Mouse (Mus musculus) neural tube, embryonic 13.5 days (tissue): ENCODE data around the gene Mlycd. TPM values are rescaled to one million over a fixed set of nuclear protein-coding genes. Genes with fewer than 3 reads are reported as not detected.

Experiments
- ATAC-seq: fragments of 200-750 bp; cut with Nextera tagmentation; 2 replicates; pipeline ENCODE4 v1.8.0; 2017; ENCODE audit warnings: low read depth, mild to moderate bottlenecking, moderate TSS enrichment, moderate library complexity
- H3K27ac ChIP-seq: fragments of 300-500 bp; sonication (generic); replicated peaks from 2 replicates; pipeline ENCODE4 v1.5.1; 2015; ENCODE audit warnings: moderate library complexity, mild to moderate bottlenecking, inconsistent platforms
- H3K27me3 ChIP-seq: fragments of 300-500 bp; sonication (generic); 2 replicates; pipeline ENCODE4 v1.6.1; 2015; ENCODE audit warnings: mild to moderate bottlenecking, inconsistent platforms
- H3K36me3 ChIP-seq: fragments of 300-500 bp; sonication (generic); 2 replicates; pipeline ENCODE4 v1.6.1; 2015; ENCODE audit warnings: mild to moderate bottlenecking, inconsistent platforms
- H3K4me1 ChIP-seq: fragments of 300-500 bp; sonication (generic); replicated peaks from 2 replicates; pipeline ENCODE4 v1.6.1; 2015; ENCODE audit warnings: inconsistent platforms
- H3K4me2 ChIP-seq: fragments of 300-500 bp; sonication (generic); 2 replicates; pipeline ENCODE4 v1.6.1; 2015; ENCODE audit warnings: inconsistent platforms, mild to moderate bottlenecking, moderate library complexity
- H3K4me3 ChIP-seq: fragments of 300-500 bp; sonication (generic); 2 replicates; pipeline ENCODE4 v1.5.1; 2015; ENCODE audit warnings: mild to moderate bottlenecking, inconsistent platforms
- H3K9ac ChIP-seq: fragments of 300-500 bp; sonication (generic); 2 replicates; pipeline ENCODE4 v1.6.1; 2015; ENCODE audit warnings: moderate library complexity, mild to moderate bottlenecking, inconsistent platforms
- H3K9me3 ChIP-seq: fragments of 300-500 bp; sonication (generic); 2 replicates; pipeline ENCODE4 v1.6.1; 2016; ENCODE audit warnings: inconsistent platforms
- WGBS: fragments of 180-500 bp; shearing (Covaris S2); methylation state at CpG from one replicate; pipeline ENCODE4 v1.1.7; 2015; 5-methylcytosine and 5-hydroxymethylcytosine counted together
- polyA plus RNA-seq: library from polyadenylated mRNA; unstranded; fragments of >200 nt; fragmentation: Nextera tagmentation; extraction: Ambion mirVana; gene quantifications from 2 replicates; pipeline ENCODE4 v1.2.1, GENCODE M21; 2015

The Mlycd gene
- polyA plus RNA-seq, 1 experiment from 2014 or later: 15.6 TPM

DNA sequence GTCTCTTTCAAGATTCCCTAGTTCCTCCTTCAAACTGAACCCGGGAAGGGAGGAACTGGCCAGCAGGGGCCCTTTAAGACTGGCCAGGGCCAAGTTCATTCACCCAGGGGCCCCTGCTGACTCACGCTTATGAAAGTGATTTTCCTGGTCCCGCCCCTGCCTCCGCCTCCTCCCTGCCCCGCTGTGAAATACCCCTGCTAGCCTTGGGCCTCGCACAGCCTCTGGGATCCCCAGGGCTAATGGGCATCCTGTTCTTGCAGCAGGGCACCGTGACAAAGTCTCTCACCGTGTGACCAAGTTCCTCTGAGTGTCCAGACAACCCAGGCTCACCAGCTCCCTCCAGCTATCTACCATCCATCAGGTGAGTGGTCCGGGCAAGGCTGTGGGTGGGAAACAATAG, 42.3 kb downstream of the Mlycd start:
- 23% methylated on average over 9 of the region's 9 CpGs for WGBS
- ATAC-seq: no peak
- H3K27ac ChIP-seq: no peak overlapping the region
- H3K9ac ChIP-seq: no peak overlapping the region
- peaks cover 16% of the 10 kb centered on the region for H3K4me1 ChIP-seq
- no peaks in the 10 kb centered on the region for H3K36me3 ChIP-seq
- H3K9me3 ChIP-seq: no peaks in the 10 kb centered on the region
- no peak overlapping the region for H3K4me3 ChIP-seq
- H3K27me3 ChIP-seq: no peaks in the 10 kb centered on the region
- H3K4me2 ChIP-seq: no peak overlapping the region

DNA sequence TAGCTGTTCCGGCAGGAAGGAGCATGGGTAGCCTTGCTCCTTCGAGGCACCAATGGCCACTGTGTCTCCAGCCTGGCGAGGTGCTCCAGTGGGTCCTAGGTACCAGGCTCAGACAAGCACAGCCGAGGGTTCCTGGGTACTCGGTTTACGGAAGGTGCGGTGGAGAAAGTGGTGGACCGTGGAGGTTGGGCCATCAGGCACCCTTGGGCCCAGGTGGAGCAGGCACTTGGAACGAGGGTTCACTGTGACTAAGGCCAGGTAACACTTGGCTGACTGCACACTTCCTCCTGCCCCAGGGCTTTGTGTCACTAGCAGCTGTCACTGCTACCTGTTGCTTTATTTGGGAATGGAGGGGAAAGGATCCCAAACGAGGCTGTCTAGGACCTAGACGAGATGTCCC, 42.8 kb downstream of the Mlycd start:
- Histone ChIP-seq H3K9ac (no peak overlapping the region), H3K27ac (no peak overlapping the region), H3K4me2 (no peak overlapping the region), H3K4me3 (no peak overlapping the region), H3K9me3 (no peaks in the 10 kb centered on the region), H3K36me3 (no peaks in the 10 kb centered on the region), H3K27me3 (no peaks in the 10 kb centered on the region), H3K4me1 (peaks cover 16% of the 10 kb centered on the region)
- no peak for ATAC-seq
- WGBS: 73% methylated on average over 11 of the region's 11 CpGs

DNA sequence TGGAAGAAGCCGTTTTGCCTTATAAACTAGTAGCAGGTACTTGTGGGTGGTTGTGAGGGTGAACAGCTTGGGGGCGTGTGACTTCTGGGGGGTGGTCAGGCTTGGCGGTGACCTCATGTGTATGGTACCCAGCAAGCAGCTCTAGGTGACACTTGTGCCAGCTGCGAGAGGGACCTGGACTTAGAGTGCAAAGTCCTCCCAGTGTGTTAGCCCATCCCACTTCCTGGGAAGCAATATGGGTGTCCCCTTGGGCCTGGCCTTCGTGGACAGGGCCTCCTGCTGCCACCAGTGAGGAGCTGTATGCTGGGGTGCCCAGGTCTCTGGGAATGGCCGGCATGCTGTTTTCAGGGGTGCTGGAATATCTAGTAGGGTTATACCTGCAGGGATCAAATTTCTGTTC, 44.2 kb downstream of the Mlycd start:
- no peak overlapping the region for H3K4me2 ChIP-seq
- H3K27ac ChIP-seq: no peak overlapping the region
- H3K36me3 ChIP-seq: no peaks in the 10 kb centered on the region
- WGBS: 81% methylated on average over 6 of the region's 6 CpGs
- H3K9me3 ChIP-seq: no peaks in the 10 kb centered on the region
- H3K27me3 ChIP-seq: no peaks in the 10 kb centered on the region
- H3K9ac ChIP-seq: no peak overlapping the region
- peaks cover 16% of the 10 kb centered on the region for H3K4me1 ChIP-seq
- no peak overlapping the region for H3K4me3 ChIP-seq
- no peak for ATAC-seq

DNA sequence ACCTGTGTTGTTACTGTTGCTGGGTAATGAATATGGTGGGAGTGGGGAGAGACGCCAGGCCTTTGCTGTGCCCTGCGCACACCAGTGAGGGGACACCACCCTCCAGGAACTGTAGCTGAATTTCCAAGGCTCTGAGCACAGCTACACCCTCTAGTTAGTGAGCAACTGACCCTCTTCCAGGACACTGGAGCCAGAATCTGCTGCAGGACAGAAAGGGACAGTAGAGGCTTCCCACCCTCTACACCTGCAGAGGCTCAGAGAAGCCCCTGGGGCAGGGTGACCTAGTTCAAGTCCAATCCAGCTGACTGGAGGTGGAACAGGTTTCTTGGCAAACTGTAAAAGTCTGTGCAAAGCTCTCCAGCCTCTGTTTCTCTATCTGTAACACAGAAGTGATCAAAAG, 44.7 kb downstream of the Mlycd start:
- 87% methylated on average over 2 of the region's 2 CpGs for WGBS
- Histone ChIP-seq H3K9ac (no peak overlapping the region), H3K27me3 (no peaks in the 10 kb centered on the region), H3K9me3 (no peaks in the 10 kb centered on the region), H3K4me2 (no peak overlapping the region), H3K4me1 (peaks cover 16% of the 10 kb centered on the region), H3K27ac (peak overlapping the region; percentile 61; the same call in 1 of the 2 replicates), H3K36me3 (no peaks in the 10 kb centered on the region), H3K4me3 (no peak overlapping the region)
- no peak for ATAC-seq

DNA sequence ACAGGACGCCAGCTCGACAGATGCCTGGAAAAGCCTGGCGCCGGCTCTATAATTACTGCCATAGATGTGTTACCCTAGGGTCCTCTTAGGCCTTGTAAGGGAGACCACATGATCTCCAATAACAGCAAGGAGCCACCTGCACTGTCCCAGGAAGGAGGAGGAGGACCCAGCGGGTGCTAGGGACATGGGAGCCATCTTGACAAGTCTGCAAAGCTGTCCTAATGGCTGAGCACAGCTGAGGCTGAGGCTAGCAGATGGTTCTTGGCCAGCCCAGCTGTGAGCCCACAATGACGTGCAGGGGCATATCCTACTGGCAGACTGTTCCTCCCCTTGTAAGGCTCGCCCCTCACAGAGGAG, 45.2 kb downstream of the Mlycd start:
- Histone ChIP-seq H3K4me3 (no peak overlapping the region), H3K9me3 (no peaks in the 10 kb centered on the region), H3K27me3 (no peaks in the 10 kb centered on the region), H3K9ac (no peak overlapping the region), H3K4me2 (no peak overlapping the region), H3K4me1 (peaks cover 16% of the 10 kb centered on the region), H3K36me3 (no peaks in the 10 kb centered on the region), H3K27ac (peak overlapping the region; percentile 61)
- ATAC-seq: peak; percentile 80
- 41% methylated on average over 7 of the region's 7 CpGs for WGBS

DNA sequence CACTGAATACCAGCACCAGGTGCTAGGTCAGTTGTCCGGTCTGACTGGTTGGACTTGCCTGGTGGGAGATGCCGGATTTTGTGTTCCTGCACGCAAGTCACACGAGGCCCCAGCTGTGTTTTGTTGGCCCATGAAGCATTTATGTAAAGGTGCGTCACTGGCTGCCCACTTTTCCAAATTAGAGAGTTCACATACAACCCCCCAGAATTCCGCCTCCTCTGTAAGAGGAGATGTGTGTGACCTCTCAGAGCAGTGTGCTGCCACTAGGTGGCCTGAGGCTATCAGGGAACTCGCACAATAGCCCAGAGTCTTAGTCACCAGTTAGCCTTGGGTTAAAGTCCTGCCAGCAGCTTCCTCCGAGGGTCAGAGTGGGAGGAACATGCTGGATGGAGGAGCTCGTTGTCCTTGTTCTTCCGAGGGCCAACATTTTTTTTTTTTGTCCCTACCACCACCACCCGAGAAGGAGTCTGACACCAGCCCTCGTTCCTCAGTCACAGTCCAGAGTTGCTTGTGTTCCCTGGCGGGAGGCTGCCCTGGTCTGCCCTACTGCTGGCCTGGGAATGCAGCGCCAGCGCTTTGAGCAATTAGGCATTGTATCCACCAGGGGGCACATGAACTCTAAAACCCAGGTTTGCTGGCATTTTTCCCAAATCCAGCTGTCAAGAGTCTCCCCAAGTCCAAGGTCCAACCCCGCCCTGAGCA, 45.7 kb downstream of the Mlycd start:
- Histone ChIP-seq H3K4me2 (peak overlapping the region; percentile 26; the same call in 1 of the 2 replicates), H3K9ac (no peak overlapping the region), H3K27ac (peak overlapping the region; percentile 61), H3K36me3 (no peaks in the 10 kb centered on the region), H3K9me3 (no peaks in the 10 kb centered on the region), H3K4me1 (peaks cover 16% of the 10 kb centered on the region), H3K4me3 (no peak overlapping the region), H3K27me3 (peaks cover 5% of the 10 kb centered on the region; the same call in 1 of the 2 replicates)
- peak; percentile 45; the same call in 1 of the 2 replicates for ATAC-seq
- 12% methylated on average over 16 of the region's 16 CpGs for WGBS

DNA sequence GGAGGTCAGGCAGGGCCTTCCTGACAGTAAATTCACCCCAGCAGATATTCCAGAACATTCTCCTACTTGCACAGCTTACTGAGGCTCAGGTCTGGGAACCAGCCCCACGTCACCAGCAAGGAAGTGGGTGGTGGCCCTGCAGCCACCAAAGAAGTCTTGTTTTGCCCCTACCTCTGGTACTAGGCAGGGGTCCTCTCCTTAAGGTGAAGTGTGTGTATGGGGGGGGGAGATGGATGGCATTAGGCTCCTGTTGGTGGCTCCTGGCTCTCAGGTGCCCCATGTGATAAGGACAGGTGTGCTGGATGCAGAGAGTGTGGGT, 46.2 kb downstream of the Mlycd start:
- H3K9ac ChIP-seq: no peak overlapping the region
- no peak overlapping the region for H3K27ac ChIP-seq
- H3K9me3 ChIP-seq: no peaks in the 10 kb centered on the region
- H3K27me3 ChIP-seq: peaks cover 9% of the 10 kb centered on the region; the same call in 1 of the 2 replicates
- H3K36me3 ChIP-seq: no peaks in the 10 kb centered on the region
- H3K4me3 ChIP-seq: no peak overlapping the region
- peak overlapping the region; percentile 26; the same call in 1 of the 2 replicates for H3K4me2 ChIP-seq
- no peak for ATAC-seq
- WGBS: 60% methylated on average over 1 of the region's 1 CpGs
- peaks cover 17% of the 10 kb centered on the region for H3K4me1 ChIP-seq

DNA sequence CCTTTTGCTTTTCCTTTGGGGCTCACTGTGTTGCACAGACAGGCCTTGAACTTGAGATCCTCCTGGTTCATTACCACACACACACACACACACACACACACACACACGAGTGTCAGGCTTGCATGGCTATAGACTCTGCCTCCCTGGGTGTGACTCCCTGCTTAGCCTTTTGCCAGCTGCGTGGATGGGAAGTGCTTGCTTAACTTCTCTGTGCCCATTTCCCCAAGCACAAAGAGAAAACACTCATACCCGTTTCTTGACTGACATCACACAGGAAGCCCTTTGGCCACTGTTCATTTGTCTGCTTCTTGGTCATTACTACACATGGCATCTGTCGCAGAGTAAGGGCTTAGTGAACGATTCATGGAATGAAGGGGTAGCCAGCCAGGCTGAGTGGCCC, 47.3 kb downstream of the Mlycd start:
- Histone ChIP-seq H3K9me3 (no peaks in the 10 kb centered on the region), H3K36me3 (no peaks in the 10 kb centered on the region), H3K27me3 (peaks cover 10% of the 10 kb centered on the region; the same call in 1 of the 2 replicates), H3K4me2 (no peak overlapping the region), H3K9ac (no peak overlapping the region), H3K27ac (no peak overlapping the region), H3K4me1 (peaks cover 22% of the 10 kb centered on the region), H3K4me3 (no peak overlapping the region)
- 74% methylated on average over 5 of the region's 5 CpGs for WGBS
- no peak for ATAC-seq

DNA sequence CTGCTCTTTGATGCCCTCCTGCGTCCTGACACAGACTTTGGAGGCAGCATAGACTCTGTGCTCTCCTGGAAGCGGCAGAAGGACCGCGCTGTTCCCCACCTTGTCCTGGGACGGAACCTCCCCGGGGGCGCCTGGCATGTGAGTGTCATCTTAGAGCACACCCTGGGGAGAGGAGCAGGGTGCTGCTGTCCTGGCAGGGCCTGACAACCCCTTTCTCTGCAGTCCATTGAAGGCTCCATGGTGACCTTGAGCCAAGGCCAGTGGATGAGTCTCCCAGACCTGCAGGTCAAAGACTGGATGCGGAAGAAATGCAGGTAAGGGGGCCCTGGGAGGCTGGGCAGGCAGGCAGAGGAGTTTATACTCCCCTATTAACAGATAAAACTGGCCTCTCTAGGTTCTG, 48.3 kb downstream of the Mlycd start:
- Histone ChIP-seq H3K36me3 (no peaks in the 10 kb centered on the region), H3K4me2 (no peak overlapping the region), H3K27me3 (peaks cover 19% of the 10 kb centered on the region), H3K4me1 (peaks cover 32% of the 10 kb centered on the region), H3K27ac (no peak overlapping the region), H3K9me3 (no peaks in the 10 kb centered on the region), H3K4me3 (no peak overlapping the region), H3K9ac (no peak overlapping the region)
- 91% methylated on average over 8 of the region's 8 CpGs for WGBS
- no peak for ATAC-seq

DNA sequence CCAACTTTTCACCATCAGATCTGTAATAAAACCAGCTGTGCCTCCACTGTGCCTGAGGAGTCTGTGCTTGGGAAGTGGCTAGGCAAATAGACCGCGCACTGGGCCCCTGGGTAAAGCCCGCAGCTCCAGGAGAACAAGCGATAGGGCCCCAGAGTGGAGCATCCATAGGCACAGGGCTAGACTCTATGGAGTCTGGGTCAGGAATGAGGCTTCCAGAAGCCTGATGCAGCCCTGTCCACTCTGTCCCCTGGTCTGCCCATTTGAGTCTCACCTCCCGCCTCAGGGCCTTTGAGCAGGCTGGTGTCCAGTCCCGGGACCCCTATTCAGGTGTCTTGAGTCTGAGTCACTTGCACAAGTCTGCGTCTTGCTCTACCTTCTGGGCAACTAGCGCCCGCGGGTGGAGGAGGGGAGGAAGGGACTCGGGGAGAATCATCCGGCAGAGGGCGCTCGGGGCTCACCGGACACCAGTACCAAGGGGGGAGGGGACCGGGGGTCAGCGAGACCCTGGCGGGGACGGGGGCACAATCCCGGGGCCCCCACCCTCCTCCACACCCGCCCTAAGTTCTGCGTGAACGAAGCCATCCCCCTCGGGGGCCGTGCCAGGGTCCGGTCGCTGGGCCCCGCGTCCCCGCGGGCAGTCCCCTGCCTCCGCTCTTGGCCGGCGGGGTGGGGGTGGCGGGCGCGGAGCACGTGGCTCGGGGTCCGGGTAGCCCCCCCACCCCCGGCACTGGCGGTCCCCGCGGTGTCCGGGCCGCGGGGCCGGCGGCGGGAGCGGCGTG, 51.7 kb downstream of the Mlycd start, which contains the start of gene Necab2:
Necab2 (plus strand) TSS at position 509 of the 779 bp plus-strand sequence.
- WGBS: 3% methylated on average over 44 of the region's 52 CpGs
- peak; percentile 64 for ATAC-seq
- Histone ChIP-seq H3K4me2 (peak within 1 kb of the TSS; percentile 79), H3K4me1 (peaks cover 34% of the 10 kb centered on the region), H3K9ac (peak within 1 kb of the TSS; percentile 85), H3K36me3 (no peaks in the 10 kb centered on the region), H3K4me3 (peak within 1 kb of the TSS; percentile 70), H3K27ac (0 out of 2 replicates have a peak within 1 kb of the TSS, but pooled peaks have one; percentile 46), H3K27me3 (peaks cover 40% of the 10 kb centered on the region), H3K9me3 (no peaks in the 10 kb centered on the region)

DNA sequence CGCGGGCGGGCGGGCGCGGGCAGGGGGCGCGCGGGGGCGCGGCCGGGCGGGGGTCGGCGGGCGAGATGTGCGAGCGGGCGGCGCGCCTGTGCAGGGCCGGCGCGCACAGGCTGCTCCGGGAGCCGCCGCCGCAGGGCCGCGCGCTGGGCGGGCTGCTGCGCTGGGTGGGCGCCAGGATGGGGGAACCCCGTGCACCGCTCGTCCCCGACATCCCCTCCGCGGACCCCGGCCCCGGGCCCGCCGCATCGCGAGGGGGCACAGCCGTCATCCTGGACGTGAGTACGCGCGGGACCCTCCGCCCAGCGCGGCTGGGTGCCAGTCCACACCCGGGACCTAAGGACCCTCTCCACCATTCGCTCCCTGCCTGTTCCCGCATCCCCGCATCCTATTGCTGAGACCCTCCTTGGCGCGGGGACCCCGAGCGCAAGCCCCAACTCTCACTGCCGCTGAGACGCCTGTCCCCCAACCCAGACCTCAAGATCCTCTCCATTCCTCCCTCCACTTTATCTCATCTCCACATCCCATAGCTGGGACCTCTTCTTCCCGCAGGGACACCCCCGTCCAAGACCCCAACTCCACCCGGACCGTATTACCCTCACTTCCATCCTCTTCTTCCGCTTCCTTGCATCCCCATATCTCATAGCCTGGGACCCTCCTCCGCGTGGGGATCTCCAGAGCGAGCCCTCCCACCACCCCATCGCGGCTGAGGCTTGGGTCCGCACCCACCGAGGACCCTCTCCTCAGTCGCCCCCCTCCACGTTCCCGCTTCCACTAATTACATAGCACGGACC, 52.5 kb downstream of the Mlycd start:
- 0 out of 2 replicates have a peak overlapping the region, but pooled peaks have one; percentile 1 for H3K27ac ChIP-seq
- WGBS: 2% methylated on average over 26 of the region's 80 CpGs
- H3K4me2 ChIP-seq: peak overlapping the region; percentile 79
- peaks cover 40% of the 10 kb centered on the region for H3K27me3 ChIP-seq
- no peaks in the 10 kb centered on the region for H3K9me3 ChIP-seq
- H3K36me3 ChIP-seq: no peaks in the 10 kb centered on the region
- H3K9ac ChIP-seq: peak overlapping the region; percentile 85
- H3K4me3 ChIP-seq: peak overlapping the region; percentile 70
- peaks cover 34% of the 10 kb centered on the region for H3K4me1 ChIP-seq
- ATAC-seq: peak; percentile 55

DNA sequence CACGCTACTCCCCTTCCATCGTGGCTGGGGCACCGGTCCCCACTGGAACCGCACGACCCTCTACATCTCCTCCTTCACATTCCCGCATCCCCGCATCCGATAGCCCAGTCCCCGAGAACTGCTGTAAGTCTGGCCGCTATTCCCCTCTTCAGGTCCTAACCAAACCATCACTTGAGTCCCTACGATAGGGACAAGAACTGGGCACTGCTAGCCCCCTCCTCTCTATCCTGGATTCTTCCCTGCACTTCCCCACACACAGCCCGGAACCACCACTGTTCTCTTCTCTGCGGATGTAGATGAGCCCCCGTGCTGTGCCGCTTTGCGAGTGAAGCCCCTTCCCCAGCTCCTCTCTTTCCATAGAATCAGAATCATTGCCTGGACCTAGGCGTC, 53.1 kb downstream of the Mlycd start:
- Histone ChIP-seq H3K27ac (0 out of 2 replicates have a peak overlapping the region, but pooled peaks have one; percentile 1), H3K36me3 (no peaks in the 10 kb centered on the region), H3K4me3 (peak overlapping the region; percentile 70), H3K27me3 (peaks cover 40% of the 10 kb centered on the region), H3K4me1 (peaks cover 34% of the 10 kb centered on the region), H3K9ac (peak overlapping the region; percentile 85), H3K9me3 (no peaks in the 10 kb centered on the region), H3K4me2 (peak overlapping the region; percentile 79)
- peak; percentile 29; the same call in 1 of the 2 replicates for ATAC-seq
- 2% methylated on average over 17 of the region's 17 CpGs for WGBS
